In genomic region chr15:77825382-77825781, GRCm38 (mm10) we compare ENCODE assay signal across 18 mouse cellular contexts. TPM values are rescaled to one million over a fixed set of nuclear protein-coding genes. Genes with fewer than 3 reads are reported as not detected.
A peak's percentile ranks its signal among the peaks of the same experiment; 100 is the strongest.
DNase-seq lines count a peak whose midpoint lies in the region; ATAC-seq lines count a peak whose summit lies in the region.
"Had no signal": no experiment of that assay in that cellular context is flagged by ENCODE, and none has a peak within 500 bp of the region (broad histone marks: within the 10 kb centered on the region; RNA-seq: fewer than 3 reads in every experiment).

No protein-coding gene starts in this region.

- H3K4me2 ChIP-seq in heart, embryonic 16.5 days (ENCODE audit: low read depth, low read length) = no peak overlapping the region
- H3K4me2 ChIP-seq in stomach, embryonic 16.5 days (ENCODE audit: low read depth, low read length) = no peak overlapping the region
- H3K4me2 ChIP-seq: forebrain, embryonic 15.5 days; liver, embryonic 15.5 days; midbrain, embryonic 11.5 days; stomach, embryonic 15.5 days had no signal

- H3K4me1 ChIP-seq in heart, embryonic 16.5 days (ENCODE audit: control insufficient read depth, insufficient read depth, low read length) = peaks cover 73% of the 10 kb centered on the region
- H3K4me1 ChIP-seq in stomach, embryonic 16.5 days (ENCODE audit: control insufficient read depth, insufficient read depth, low read length) = peaks cover 82% of the 10 kb centered on the region

- no peaks in the 10 kb centered on the region for H3K9me3 ChIP-seq in heart, embryonic 16.5 days (replicated peaks; ENCODE audit: control insufficient read depth, low read length)
- H3K9me3 ChIP-seq in stomach, embryonic 16.5 days (replicated peaks; ENCODE audit: control insufficient read depth, low read length) = no peaks in the 10 kb centered on the region
- H3K9me3 ChIP-seq: forebrain, embryonic 15.5 days; limb, embryonic 10.5 days; liver, embryonic 15.5 days; stomach, embryonic 15.5 days had no signal

- peak overlapping the region; percentile 69 for H3K27ac ChIP-seq in heart, embryonic 16.5 days (ENCODE audit: low read length)
- peak overlapping the region; percentile 14; the same call in 1 of the 2 replicates for H3K27ac ChIP-seq in stomach, embryonic 16.5 days (ENCODE audit: low read length)
- H3K27ac ChIP-seq: forebrain, embryonic 15.5 days; limb, embryonic 10.5 days; liver, embryonic 15.5 days; stomach, embryonic 15.5 days had no signal

- no peak for ATAC-seq in heart, embryonic 16.5 days (replicated peaks; ENCODE audit: extremely low read depth, insufficient read depth, low FRiP score)
- ATAC-seq in stomach, embryonic 16.5 days (ENCODE audit: insufficient read depth, low FRiP score) = no peak
- ATAC-seq: forebrain, embryonic 15.5 days; inflammation-experienced regulatory T-cells, adult 6 months; Patski had no signal

- no peak overlapping the region for H3K9ac ChIP-seq in heart, embryonic 16.5 days (ENCODE audit: low read length)
- H3K9ac ChIP-seq in stomach, embryonic 16.5 days (ENCODE audit: low read length) = no peak overlapping the region
- H3K9ac ChIP-seq: forebrain, embryonic 15.5 days; liver, embryonic 15.5 days; stomach, embryonic 15.5 days had no signal

- H3K36me3 ChIP-seq in heart, embryonic 16.5 days (ENCODE audit: control insufficient read depth, insufficient read depth) = 0 out of 2 replicates have a peak, but pooled peaks cover 2% of the 10 kb centered on the region
- H3K36me3 ChIP-seq in stomach, embryonic 16.5 days (ENCODE audit: control insufficient read depth, insufficient read depth, low read length) = no peaks in the 10 kb centered on the region
- H3K36me3 ChIP-seq: forebrain, embryonic 15.5 days; stomach, embryonic 15.5 days had no signal

- H3K27me3 ChIP-seq in heart, embryonic 16.5 days (ENCODE audit: control insufficient read depth, insufficient read depth, low read length) = no peaks in the 10 kb centered on the region
- H3K27me3 ChIP-seq in stomach, embryonic 16.5 days (ENCODE audit: control insufficient read depth, insufficient read depth, low read length) = no peaks in the 10 kb centered on the region
- H3K27me3 ChIP-seq: forebrain, embryonic 15.5 days; liver, embryonic 15.5 days; Patski; stomach, embryonic 15.5 days had no signal

- intact Hi-C loops in heart, postnatal 25 days (cut with DNase I) = no loop called here

- DNase-seq in adrenal gland, adult 2 months = peak; percentile 85
- DNase-seq in adrenal gland, postnatal 4 days (ENCODE audit: low spot score in 2 of 2) = no peak
- DNase-seq in heart, postnatal 25 days (ENCODE audit: low spot score) = no peak
- peak; percentile 56 for DNase-seq in lung, postnatal 36 days
- no peak for DNase-seq in lung, postnatal 25 days (ENCODE audit: low spot score)
- no peak for DNase-seq in thymus, postnatal 0 days (ENCODE audit: low spot score)
- DNase-seq: cerebellum, postnatal 10 days; right cerebral cortex, adult 18-20 months; spleen, adult 18-20 months had no signal

- 69% methylated on average over 1 of the region's 1 CpGs for WGBS in heart, embryonic 16.5 days
- WGBS in stomach, embryonic 16.5 days = 78% methylated on average over 1 of the region's 1 CpGs

- H3K4me3 ChIP-seq in heart, embryonic 16.5 days (ENCODE audit: low read length) = no peak overlapping the region
- H3K4me3 ChIP-seq in stomach, embryonic 16.5 days (replicated peaks; ENCODE audit: low read length) = no peak overlapping the region
- H3K4me3 ChIP-seq: forebrain, embryonic 15.5 days; limb, embryonic 10.5 days; liver, embryonic 15.5 days; stomach, embryonic 15.5 days had no signal

RNA-seq across cellular contexts. Expression of gene Myh9, which starts 16.6 kb away (rescaled TPM):
- total RNA-seq in adrenal gland, adult 2 months (2021) = 100 to 1,000 TPM; 280 to 306 TPM
- polyA plus RNA-seq in adrenal gland, adult 2 months (2012; rRNA removed) = 45.4 and 51.9 TPM in 2 replicates
- total RNA-seq in adrenal gland, postnatal 4 days (2021) = 100 to 1,000 TPM; 251 to 311 TPM
- 22.8 and 29.7 TPM in 2 replicates for polyA plus RNA-seq in heart, embryonic 16.5 days (2015; fragmentation: Nextera tagmentation; extraction: Ambion mirVana)
- total RNA-seq in heart, postnatal 25 days (2021) = 100 to 1,000 TPM; 122 to 124 TPM
- polyA plus RNA-seq in stomach, embryonic 16.5 days (2015; fragmentation: Nextera tagmentation; extraction: Ambion mirVana) = 54.5 and 63.5 TPM in 2 replicates
- 62.3 and 71.0 TPM in 2 replicates for polyA plus RNA-seq in thymus, postnatal 0 days (2015; fragmentation: Nextera tagmentation; extraction: Ambion mirVana)

Comparison
In these comparisons a context has a peak if more than half of its experiments do, and no peak if none do; other contexts are left out.
1. DNase-seq: peak in adrenal gland, adult 2 months (single experiment) and lung, postnatal 36 days (single experiment); none in adrenal gland, postnatal 4 days (0 of 2), heart, postnatal 25 days (single experiment), lung, postnatal 25 days (single experiment) and thymus, postnatal 0 days (single experiment).